Mouse (Mus musculus): ENCODE data around the gene Ccdc153.

Ccdc153 gene

DNA sequence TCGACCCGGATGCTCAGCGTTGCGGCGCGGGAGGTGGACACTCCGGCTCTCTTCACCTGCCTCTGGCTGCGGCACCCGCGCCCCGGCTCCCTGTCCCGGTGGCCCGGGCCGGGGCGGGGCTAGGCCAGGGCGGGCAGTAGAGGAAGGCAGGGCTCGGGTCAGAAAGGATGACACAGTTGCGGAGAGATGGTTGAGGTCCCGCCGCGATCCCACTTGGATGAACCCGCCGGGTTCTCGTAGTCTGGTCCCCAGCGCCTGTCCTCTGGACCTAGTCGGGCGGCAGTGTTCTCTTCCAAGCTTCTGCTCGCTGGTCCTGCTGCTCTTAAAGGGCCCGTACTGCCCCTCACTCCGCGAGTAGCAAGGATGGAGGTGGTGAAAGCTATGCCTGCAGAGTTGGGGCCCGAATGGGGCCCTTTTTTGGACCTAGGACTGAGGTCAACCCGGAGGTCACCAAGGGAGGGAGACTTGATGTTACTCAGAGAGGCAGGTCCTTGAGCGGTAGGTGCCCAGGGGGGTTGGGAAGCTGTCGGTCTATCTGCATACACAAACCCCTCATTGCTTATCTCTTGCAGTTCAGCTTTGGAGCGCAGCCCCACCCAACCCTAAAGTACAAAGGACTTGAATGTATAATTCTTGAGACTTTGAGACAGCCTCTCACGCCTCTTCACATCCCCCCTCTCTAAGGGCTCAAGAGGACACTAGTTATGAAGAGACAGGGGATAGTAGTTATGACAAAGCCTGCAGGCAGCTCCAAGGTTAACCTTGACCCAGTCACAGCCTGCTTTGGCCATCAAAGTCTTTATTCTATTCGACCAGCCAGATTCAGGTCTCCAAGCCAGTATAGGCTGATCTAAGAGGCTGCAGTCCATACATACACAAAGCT is 47.8 kb downstream of the Ccdc153 start, which contains the start of gene Abcg4:
Abcg4 (minus strand) TSS at position 540 of the 883 bp plus-strand sequence.
- DNase-seq: no peak

GRCm38 (mm10) chr9:44288959-44289291 is 48.4 kb downstream of the Ccdc153 start:
- DNase-seq: no peak

GRCm38 (mm10) chr9:44292490-44292889 is 52.0 kb downstream of the Ccdc153 start:
- DNase-seq: peak; percentile 78

All from thymus, postnatal 14 days (tissue).